Mouse (Mus musculus) hindbrain, embryonic 16.5 days (tissue): ENCODE measurements around the gene Rapgef6. TPM values are rescaled to one million over a fixed set of nuclear protein-coding genes. Genes with fewer than 3 reads are reported as not detected.

ENCODE experiments used
- ATAC-seq: fragments of 200-750 bp; cut with Nextera tagmentation; 2 replicates; pipeline ENCODE4 v1.8.0; 2017; ENCODE audit warnings: moderate TSS enrichment, moderate library complexity
- H3K27ac ChIP-seq: fragments of 300-500 bp; sonication (generic); 2 replicates; pipeline ENCODE4 v1.5.1; 2014; ENCODE audit warnings: low read depth, mild to moderate bottlenecking, control low read depth, low read length, moderate library complexity
- H3K27me3 ChIP-seq: fragments of 300-500 bp; sonication (generic); replicated peaks from 2 replicates; pipeline ENCODE4 v1.6.1; 2014; ENCODE audit warnings: low read length; ENCODE audit not compliant: control insufficient read depth, insufficient read depth
- H3K36me3 ChIP-seq: fragments of 300-500 bp; sonication (generic); 2 replicates; pipeline ENCODE4 v1.6.1; 2014; ENCODE audit warnings: mild to moderate bottlenecking, low read length, moderate library complexity, mixed read lengths; ENCODE audit not compliant: control insufficient read depth, insufficient read depth
- H3K4me1 ChIP-seq: fragments of 300-500 bp; sonication (generic); 2 replicates; pipeline ENCODE4 v1.6.1; 2014; ENCODE audit warnings: low read depth, low read length; ENCODE audit not compliant: control insufficient read depth, insufficient read depth
- H3K4me2 ChIP-seq: fragments of 300-500 bp; sonication (generic); 2 replicates; pipeline ENCODE4 v1.6.1; 2014; ENCODE audit warnings: mild to moderate bottlenecking, low read length, control low read depth, moderate library complexity
- H3K4me3 ChIP-seq: fragments of 300-500 bp; sonication (generic); 2 replicates; pipeline ENCODE4 v1.5.1; 2014; ENCODE audit warnings: mild to moderate bottlenecking, low read length, control low read depth, moderate library complexity
- H3K9ac ChIP-seq: fragments of 300-500 bp; sonication (generic); 2 replicates; pipeline ENCODE4 v1.6.1; 2014; ENCODE audit warnings: low read depth, mild to moderate bottlenecking, control low read depth, low read length, moderate library complexity
- H3K9me3 ChIP-seq: fragments of 300-500 bp; sonication (generic); 2 replicates; pipeline ENCODE4 v1.6.1; 2014; ENCODE audit warnings: mild to moderate bottlenecking, low read length, moderate library complexity; ENCODE audit not compliant: control insufficient read depth
- WGBS: fragments of 180-500 bp; shearing (Covaris S2); extraction: QIAGEN DNeasy Blood & Tissue Kit; methylation state at CpG from one replicate; pipeline ENCODE4 v1.1.7; 2014; 5-methylcytosine and 5-hydroxymethylcytosine counted together
- polyA plus RNA-seq: library from polyadenylated mRNA; unstranded; fragments of >200 nt; fragmentation: Nextera tagmentation; extraction: Ambion mirVana; gene quantifications from 2 replicates; pipeline ENCODE4 v1.2.1, GENCODE M21; 2015

The Rapgef6 gene
- polyA plus RNA-seq, 1 experiment from 2014 or later, result 37.4 TPM

DNA sequence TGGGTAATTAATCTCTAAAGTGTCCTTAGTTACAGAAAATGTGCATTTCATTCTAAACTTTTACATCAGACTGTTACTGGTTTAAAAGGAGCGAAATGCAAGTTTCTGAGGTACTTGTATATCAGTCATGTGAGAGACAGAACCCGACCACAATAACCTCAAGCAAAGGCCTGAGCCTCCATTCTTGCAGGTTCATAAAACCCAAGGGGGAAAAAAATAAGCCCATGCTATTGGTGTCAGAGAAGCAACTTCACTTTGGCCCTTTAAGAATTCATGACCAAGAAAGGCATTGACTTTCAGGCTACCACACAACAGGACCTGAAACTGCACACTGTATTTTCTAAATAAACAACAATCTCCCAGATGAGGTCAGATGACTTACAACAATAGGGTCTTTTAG, 205.7 kb downstream of the Rapgef6 start:
- no peak for ATAC-seq
- Histone ChIP-seq H3K4me1 (peaks cover 5% of the 10 kb centered on the region), H3K27ac (no peak overlapping the region), H3K27me3 (no peaks in the 10 kb centered on the region), H3K4me3 (no peak overlapping the region), H3K9ac (no peak overlapping the region), H3K36me3 (peaks cover 5% of the 10 kb centered on the region), H3K4me2 (no peak overlapping the region), H3K9me3 (no peaks in the 10 kb centered on the region)
- 87% methylated on average over 2 of the region's 2 CpGs for WGBS

DNA sequence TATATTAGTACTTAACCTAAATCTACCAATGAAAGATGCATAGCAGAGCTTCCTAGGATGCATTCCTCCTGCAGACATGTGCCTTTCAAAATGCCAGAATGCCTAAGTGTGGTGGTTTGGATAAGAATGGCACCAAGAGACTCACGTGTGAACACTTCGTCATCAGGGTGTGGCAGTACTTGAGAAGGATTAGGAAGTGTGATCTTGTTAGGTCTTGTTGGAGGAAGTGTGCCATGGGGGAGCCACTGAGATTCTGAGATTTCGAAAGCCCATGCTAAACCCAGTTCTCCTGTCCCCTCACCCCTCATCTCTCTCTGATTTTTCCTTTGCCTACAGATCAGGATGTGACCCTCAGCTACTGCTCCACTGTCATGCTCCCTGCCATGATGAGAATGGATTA, 206.7 kb downstream of the Rapgef6 start:
- no peak for ATAC-seq
- H3K27me3 ChIP-seq, result no peaks in the 10 kb centered on the region
- H3K9ac ChIP-seq, result no peak overlapping the region
- no peak overlapping the region for H3K4me2 ChIP-seq
- H3K4me1 ChIP-seq, result peaks cover 5% of the 10 kb centered on the region
- no peak overlapping the region for H3K27ac ChIP-seq
- 96% methylated on average over 3 of the region's 3 CpGs for WGBS
- peaks cover 3% of the 10 kb centered on the region; the same call in 1 of the 2 replicates for H3K36me3 ChIP-seq
- H3K9me3 ChIP-seq, result no peaks in the 10 kb centered on the region
- H3K4me3 ChIP-seq, result no peak overlapping the region

DNA sequence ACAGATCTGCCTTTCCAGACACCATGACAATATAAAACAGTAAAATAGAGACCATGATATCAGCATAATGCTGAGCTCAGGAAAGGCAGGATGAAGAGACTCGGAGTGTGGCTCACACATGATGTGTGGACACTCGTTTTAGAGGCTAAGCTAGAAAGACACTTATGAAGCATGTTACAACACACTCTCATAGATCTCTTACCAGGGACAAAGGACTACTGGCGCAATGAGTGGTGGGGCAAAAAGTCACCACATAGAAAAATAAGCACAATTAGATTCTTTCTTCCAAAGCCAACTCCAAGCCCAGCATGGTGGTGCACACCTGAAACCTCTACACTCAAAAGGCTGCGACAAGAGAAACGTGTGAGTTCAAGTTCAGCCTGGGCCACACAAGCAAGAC, 208.3 kb downstream of the Rapgef6 start:
- no peak overlapping the region for H3K27ac ChIP-seq
- no peaks in the 10 kb centered on the region for H3K9me3 ChIP-seq
- no peak overlapping the region for H3K4me3 ChIP-seq
- H3K4me1 ChIP-seq, result no peaks in the 10 kb centered on the region; the same call in 1 of the 2 replicates
- H3K36me3 ChIP-seq, result peaks cover 3% of the 10 kb centered on the region; the same call in 1 of the 2 replicates
- ATAC-seq, result no peak
- H3K9ac ChIP-seq, result no peak overlapping the region
- H3K4me2 ChIP-seq, result no peak overlapping the region
- H3K27me3 ChIP-seq, result no peaks in the 10 kb centered on the region
- WGBS, result 91% methylated on average over 5 of the region's 5 CpGs

DNA sequence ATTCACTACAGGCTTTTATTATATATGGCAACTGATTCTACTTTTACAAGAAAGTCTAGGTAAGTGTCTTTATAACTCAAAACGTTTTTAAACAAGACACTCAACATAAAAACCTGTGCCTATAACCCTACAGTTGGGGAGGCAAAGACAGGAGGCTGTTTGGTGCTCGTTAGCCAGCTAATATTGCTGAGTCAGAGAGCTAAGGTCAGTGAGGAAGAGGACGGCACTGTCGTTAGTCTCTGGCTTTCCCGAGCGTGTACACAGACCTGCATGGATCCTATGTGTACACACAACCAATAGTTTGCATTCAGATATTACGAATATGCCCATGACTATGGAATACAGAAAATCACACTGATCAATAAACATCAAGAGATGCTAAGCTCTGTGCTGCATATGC, 208.7 kb downstream of the Rapgef6 start:
- ATAC-seq, result no peak

DNA sequence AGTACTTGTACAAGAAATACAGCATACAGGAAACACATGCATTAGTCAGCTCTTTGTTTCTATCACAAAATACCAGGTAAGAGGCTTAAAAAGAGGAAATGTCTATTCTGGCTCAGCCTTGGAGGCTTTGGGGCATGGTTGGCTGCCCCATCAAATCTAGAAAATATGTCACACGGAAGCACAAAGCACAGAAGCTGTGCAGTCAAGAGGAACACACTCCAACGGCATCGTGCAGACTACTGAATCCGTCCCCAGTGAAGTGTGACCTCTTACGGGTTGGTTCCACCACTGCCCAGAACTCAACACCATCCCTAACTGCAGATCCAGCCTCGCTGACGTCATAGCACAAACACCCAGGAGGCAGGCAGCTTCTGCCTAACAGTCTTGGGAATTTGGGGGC, 210.9 kb downstream of the Rapgef6 start:
- Histone ChIP-seq H3K4me1 (no peaks in the 10 kb centered on the region), H3K36me3 (no peaks in the 10 kb centered on the region), H3K27me3 (no peaks in the 10 kb centered on the region), H3K9ac (no peak overlapping the region), H3K4me3 (no peak overlapping the region), H3K27ac (no peak overlapping the region), H3K4me2 (no peak overlapping the region), H3K9me3 (no peaks in the 10 kb centered on the region)
- ATAC-seq, result 0 out of 2 replicates have a peak, but pooled peaks have one; percentile 40
- 62% methylated on average over 7 of the region's 7 CpGs for WGBS

More for the DNA sequence above, 208.7 kb downstream of the Rapgef6 start:
- Histone ChIP-seq H3K4me3 (no peak overlapping the region), H3K9ac (no peak overlapping the region), H3K36me3 (peaks cover 1% of the 10 kb centered on the region; the same call in 1 of the 2 replicates), H3K27ac (no peak overlapping the region), H3K9me3 (no peaks in the 10 kb centered on the region), H3K27me3 (no peaks in the 10 kb centered on the region), H3K4me1 (no peaks in the 10 kb centered on the region; the same call in 1 of the 2 replicates), H3K4me2 (no peak overlapping the region)
- WGBS, result 85% methylated on average over 7 of the region's 7 CpGs

DNA sequence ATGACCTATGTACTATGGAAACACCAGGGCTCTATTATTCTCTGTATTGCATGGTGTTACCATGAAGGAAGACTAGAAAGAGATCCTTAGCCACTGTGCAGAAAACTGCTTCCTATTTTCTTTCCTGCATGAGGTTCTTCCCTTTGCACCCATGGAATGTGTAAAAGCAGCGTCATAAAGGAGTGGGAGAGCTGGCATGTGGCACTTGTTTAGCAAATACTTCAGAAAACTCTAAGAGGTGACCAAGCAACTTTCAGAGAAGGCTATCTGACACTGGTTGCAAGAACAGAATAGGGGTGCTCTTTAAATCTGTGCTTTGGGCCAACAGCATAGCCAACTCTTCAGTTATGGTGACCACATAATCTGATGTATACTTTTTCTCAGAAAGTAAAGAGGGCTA, 212.5 kb downstream of the Rapgef6 start:
- H3K9me3 ChIP-seq, result no peaks in the 10 kb centered on the region
- 80% methylated on average over 1 of the region's 1 CpGs for WGBS
- H3K27ac ChIP-seq, result no peak overlapping the region
- no peaks in the 10 kb centered on the region for H3K27me3 ChIP-seq
- H3K4me2 ChIP-seq, result no peak overlapping the region
- H3K4me1 ChIP-seq, result no peaks in the 10 kb centered on the region
- ATAC-seq, result no peak
- H3K36me3 ChIP-seq, result peaks cover 7% of the 10 kb centered on the region; the same call in 1 of the 2 replicates
- H3K4me3 ChIP-seq, result no peak overlapping the region
- no peak overlapping the region for H3K9ac ChIP-seq

DNA sequence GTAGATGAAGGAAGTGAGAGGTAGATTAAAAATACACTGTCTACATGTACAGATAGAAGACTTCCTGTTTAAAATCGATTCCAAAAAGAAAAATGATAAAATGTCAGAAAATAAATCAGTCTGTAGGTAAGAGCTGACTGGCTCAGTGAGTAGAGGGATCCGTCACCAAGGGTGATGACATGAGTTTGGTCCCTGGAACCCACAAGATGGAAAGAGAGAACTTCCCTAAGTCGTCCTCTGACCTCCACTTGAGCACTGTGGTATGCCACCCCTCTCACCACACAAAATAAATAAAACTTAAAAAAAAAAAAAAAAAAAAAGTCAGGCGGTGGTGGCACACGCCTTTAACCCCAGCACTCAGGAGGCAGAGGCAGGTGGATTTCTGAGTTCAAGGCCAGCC, 214.3 kb downstream of the Rapgef6 start:
- Histone ChIP-seq H3K36me3 (peaks cover 7% of the 10 kb centered on the region; the same call in 1 of the 2 replicates), H3K4me3 (no peak overlapping the region), H3K4me2 (no peak overlapping the region), H3K9ac (no peak overlapping the region), H3K27me3 (no peaks in the 10 kb centered on the region), H3K27ac (no peak overlapping the region), H3K4me1 (no peaks in the 10 kb centered on the region), H3K9me3 (no peaks in the 10 kb centered on the region)
- 93% methylated on average over 5 of the region's 5 CpGs for WGBS
- ATAC-seq, result no peak

DNA sequence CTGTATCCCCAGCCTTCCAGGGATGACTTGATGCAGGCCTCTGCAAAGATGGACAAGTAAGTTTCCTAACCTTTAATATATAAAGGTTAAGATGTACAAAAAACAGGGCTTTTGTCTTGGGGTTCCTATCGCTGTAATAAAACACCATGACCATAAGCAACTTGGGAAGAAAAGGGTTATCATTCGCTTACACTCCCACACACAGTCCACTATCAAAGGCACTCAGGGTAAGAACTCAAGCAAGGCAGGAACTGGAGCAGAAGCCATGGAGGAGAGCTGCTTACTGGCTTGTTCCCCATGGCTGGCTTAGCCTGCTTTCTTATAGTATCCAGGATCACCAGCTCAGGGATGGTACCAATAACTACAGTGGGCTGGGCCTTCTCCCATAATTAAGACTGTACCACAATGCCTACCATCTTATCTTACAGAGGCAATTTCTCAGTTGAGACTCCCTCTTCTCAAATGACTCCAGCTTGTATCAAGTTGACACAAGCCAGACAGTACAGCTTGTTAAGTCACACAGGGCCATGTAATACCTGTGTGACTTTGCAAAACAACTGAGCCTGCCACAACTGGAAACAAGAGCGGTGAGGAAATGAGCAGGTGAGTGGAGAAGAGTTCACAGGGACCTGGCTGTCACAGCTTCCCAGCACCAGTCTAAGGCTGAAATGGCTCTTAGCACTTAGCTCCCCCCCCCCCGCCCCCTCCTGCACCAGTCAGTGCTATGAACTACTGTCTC, 216.5 kb downstream of the Rapgef6 start:
- Histone ChIP-seq H3K4me1 (no peaks in the 10 kb centered on the region), H3K4me3 (no peak overlapping the region), H3K27ac (no peak overlapping the region), H3K9ac (no peak overlapping the region), H3K9me3 (no peaks in the 10 kb centered on the region), H3K36me3 (peaks cover 7% of the 10 kb centered on the region; the same call in 1 of the 2 replicates), H3K4me2 (no peak overlapping the region), H3K27me3 (no peaks in the 10 kb centered on the region)
- 97% methylated on average over 4 of the region's 4 CpGs for WGBS
- ATAC-seq, result no peak

DNA sequence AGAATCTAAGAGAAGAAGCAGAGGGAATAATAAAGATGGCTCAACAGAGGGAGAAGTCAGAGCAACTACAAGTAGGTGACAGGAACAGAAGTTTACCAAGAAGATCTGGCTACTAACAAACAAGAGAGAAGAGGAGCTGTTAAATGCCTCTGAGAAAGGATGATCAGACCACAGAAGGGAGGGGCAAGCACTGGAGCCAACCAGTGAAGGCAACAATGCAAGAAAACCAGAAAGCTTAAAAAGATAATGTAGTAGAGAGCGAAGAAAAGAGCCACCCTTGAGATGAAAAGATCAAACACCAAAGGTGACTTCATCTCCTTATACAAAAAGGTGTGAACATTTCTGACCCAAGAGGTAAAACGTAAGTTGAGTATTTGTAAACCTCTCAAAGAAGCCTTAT, 218.7 kb downstream of the Rapgef6 start:
- peaks cover 7% of the 10 kb centered on the region; the same call in 1 of the 2 replicates for H3K36me3 ChIP-seq
- no peak overlapping the region for H3K27ac ChIP-seq
- H3K9ac ChIP-seq, result no peak overlapping the region
- ATAC-seq, result no peak
- H3K4me3 ChIP-seq, result no peak overlapping the region
- WGBS, result 95% methylated on average over 2 of the region's 2 CpGs
- no peak overlapping the region for H3K4me2 ChIP-seq
- H3K9me3 ChIP-seq, result no peaks in the 10 kb centered on the region
- no peaks in the 10 kb centered on the region for H3K4me1 ChIP-seq
- H3K27me3 ChIP-seq, result no peaks in the 10 kb centered on the region
